Mouse (Mus musculus) lung, adult 2 months (tissue): ENCODE data around the gene Olfr559.

Experiments
- CTCF ChIP-seq: fragments of 200-500 bp; IDR thresholded peaks from 2 replicates; pipeline ENCODE4 v1.5.1; 2011; ENCODE audit warnings: mild to moderate bottlenecking, low read length, control low read depth; ENCODE audit not compliant: insufficient read depth
- POLR2A ChIP-seq: fragments of 200-500 bp; IDR thresholded peaks from 2 replicates; pipeline ENCODE4 v1.6.1; 2011; ENCODE audit warnings: low read depth, mild to moderate bottlenecking, control low read depth, low read length, borderline replicate concordance; ENCODE audit errors: extremely low read depth

DNA sequence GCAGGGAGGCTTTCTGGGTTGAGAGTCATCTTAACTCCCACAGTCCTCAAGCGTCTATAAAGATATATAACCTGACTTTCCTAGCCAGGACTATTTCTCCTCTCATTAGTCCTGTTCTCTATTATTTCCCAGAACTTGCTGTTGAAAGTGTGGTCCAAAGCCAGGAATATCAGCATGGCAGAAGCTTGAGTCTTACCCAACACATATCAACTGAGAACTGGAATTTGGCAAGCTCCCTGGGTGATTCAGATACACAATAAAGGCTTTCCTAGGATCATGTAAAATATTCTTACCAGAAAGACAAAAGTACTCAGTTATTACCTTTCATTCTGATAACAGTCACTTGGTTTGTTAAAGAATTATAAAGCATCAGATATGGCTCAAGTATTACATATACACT lies 45.4 kb downstream of the Olfr559 start:
- TF ChIP-seq CTCF = no peak
- no peak for TF ChIP-seq POLR2A
